Mouse (Mus musculus) intestine, embryonic 16.5 days (tissue): ENCODE results near the gene Dkkl1. TPM values are rescaled to one million over a fixed set of nuclear protein-coding genes. Genes with fewer than 3 reads are reported as not detected.

Experiments used
- ATAC-seq: fragments of 200-750 bp; cut with Nextera tagmentation; 2 replicates; pipeline ENCODE4 v1.8.0; 2017; ENCODE audit warnings: moderate TSS enrichment, moderate library complexity
- H3K27ac ChIP-seq: fragments of 300-500 bp; sonication (generic); 2 replicates; pipeline ENCODE4 v1.5.1; 2014; ENCODE audit warnings: mild to moderate bottlenecking, low read length
- H3K27me3 ChIP-seq: fragments of 300-500 bp; sonication (generic); replicated peaks from 2 replicates; pipeline ENCODE4 v1.6.1; 2014; ENCODE audit warnings: low read length, control low read depth, mixed read lengths; ENCODE audit not compliant: control insufficient read depth, insufficient read depth
- H3K36me3 ChIP-seq: fragments of 300-500 bp; sonication (generic); 2 replicates; pipeline ENCODE4 v1.6.1; 2014; ENCODE audit warnings: low read length, control low read depth; ENCODE audit not compliant: control insufficient read depth, insufficient read depth
- H3K4me1 ChIP-seq: fragments of 300-500 bp; sonication (generic); 2 replicates; pipeline ENCODE4 v1.6.1; 2014; ENCODE audit warnings: low read length, control low read depth, mixed read lengths; ENCODE audit not compliant: control insufficient read depth, insufficient read depth
- H3K4me2 ChIP-seq: fragments of 300-500 bp; sonication (generic); 2 replicates; pipeline ENCODE4 v1.6.1; 2014; ENCODE audit warnings: low read depth, low read length, control low read depth
- H3K4me3 ChIP-seq: fragments of 300-500 bp; sonication (generic); 2 replicates; pipeline ENCODE4 v1.5.1; 2014; ENCODE audit warnings: mild to moderate bottlenecking, low read length
- H3K9ac ChIP-seq: fragments of 300-500 bp; sonication (generic); 2 replicates; pipeline ENCODE4 v1.6.1; 2014; ENCODE audit warnings: low read depth, low read length
- H3K9me3 ChIP-seq: fragments of 300-500 bp; sonication (generic); 2 replicates; pipeline ENCODE4 v1.6.1; 2016; ENCODE audit warnings: low read length, control low read depth; ENCODE audit not compliant: control insufficient read depth
- WGBS: fragments of 180-500 bp; shearing (Covaris S2); extraction: QIAGEN DNeasy Blood & Tissue Kit; methylation state at CpG from one replicate; pipeline ENCODE4 v1.1.7; 2014; 5-methylcytosine and 5-hydroxymethylcytosine counted together
- polyA plus RNA-seq: library from polyadenylated mRNA; unstranded; fragments of >200 nt; fragmentation: Nextera tagmentation; extraction: Ambion mirVana; gene quantifications from 2 replicates; pipeline ENCODE4 v1.2.1, GENCODE M21; 2015

The Dkkl1 gene
- polyA plus RNA-seq, 1 experiment from 2014 or later, result 1.3 TPM

GRCm38 (mm10) chr7:45215673-45216441, 3.9 kb upstream of the Dkkl1 start, which contains the start of gene Tead2:
Gene Tead2, plus strand, starts transcription at chr7:45215753.
- WGBS, result under 1% methylated on average over 53 of the region's 55 CpGs
- Histone ChIP-seq H3K9ac (peak within 1 kb of the TSS; percentile 91), H3K4me2 (peak within 1 kb of the TSS; percentile 85), H3K36me3 (peaks cover 10% of the 10 kb centered on the region), H3K27me3 (peaks cover 15% of the 10 kb centered on the region), H3K9me3 (no peaks in the 10 kb centered on the region), H3K4me3 (peak within 1 kb of the TSS; percentile 76), H3K4me1 (peaks cover 30% of the 10 kb centered on the region), H3K27ac (peak within 1 kb of the TSS; percentile 89)
- ATAC-seq, result peak; percentile 64

GRCm38 (mm10) chr7:45213708-45214107, 1.8 kb upstream of the Dkkl1 start:
- no peak overlapping the region for H3K9ac ChIP-seq
- no peak for ATAC-seq
- WGBS, result 71% methylated on average over 5 of the region's 5 CpGs
- no peak overlapping the region for H3K4me2 ChIP-seq
- no peak overlapping the region for H3K27ac ChIP-seq
- H3K36me3 ChIP-seq, result no peaks in the 10 kb centered on the region
- H3K27me3 ChIP-seq, result peaks cover 21% of the 10 kb centered on the region
- H3K4me1 ChIP-seq, result peaks cover 30% of the 10 kb centered on the region
- H3K4me3 ChIP-seq, result no peak overlapping the region
- H3K9me3 ChIP-seq, result no peaks in the 10 kb centered on the region

GRCm38 (mm10) chr7:45212356-45212755, 409 bp upstream of the Dkkl1 start:
- Histone ChIP-seq H3K4me3 (no peak overlapping the region), H3K27me3 (peaks cover 21% of the 10 kb centered on the region), H3K36me3 (no peaks in the 10 kb centered on the region), H3K4me1 (peaks cover 25% of the 10 kb centered on the region), H3K4me2 (no peak overlapping the region), H3K27ac (no peak overlapping the region), H3K9me3 (no peaks in the 10 kb centered on the region), H3K9ac (no peak overlapping the region)
- no peak for ATAC-seq
- 71% methylated on average over 7 of the region's 7 CpGs for WGBS

- H3K4me2 ChIP-seq, result no peak overlapping the region
- peaks cover 21% of the 10 kb centered on the region for H3K27me3 ChIP-seq
- H3K27ac ChIP-seq, result no peak overlapping the region
- H3K36me3 ChIP-seq, result no peaks in the 10 kb centered on the region
- no peak overlapping the region for H3K4me3 ChIP-seq
- no peaks in the 10 kb centered on the region for H3K9me3 ChIP-seq
- peaks cover 15% of the 10 kb centered on the region for H3K4me1 ChIP-seq
- H3K9ac ChIP-seq, result no peak overlapping the region
- no peak for ATAC-seq
- WGBS, result 55% methylated on average over 10 of the region's 10 CpGs
These were observed 877 bp downstream of the Dkkl1 start for GRCm38 (mm10) chr7:45211070-45211469.

- Histone ChIP-seq H3K9me3 (no peaks in the 10 kb centered on the region), H3K27me3 (peaks cover 24% of the 10 kb centered on the region), H3K4me3 (no peak overlapping the region), H3K4me2 (no peak overlapping the region), H3K9ac (no peak overlapping the region), H3K27ac (no peak overlapping the region), H3K36me3 (no peaks in the 10 kb centered on the region), H3K4me1 (peaks cover 8% of the 10 kb centered on the region)
- ATAC-seq, result no peak
- WGBS, result 76% methylated on average over 6 of the region's 6 CpGs
These were observed 3.7 kb downstream of the Dkkl1 start for GRCm38 (mm10) chr7:45208260-45208659.

DNA sequence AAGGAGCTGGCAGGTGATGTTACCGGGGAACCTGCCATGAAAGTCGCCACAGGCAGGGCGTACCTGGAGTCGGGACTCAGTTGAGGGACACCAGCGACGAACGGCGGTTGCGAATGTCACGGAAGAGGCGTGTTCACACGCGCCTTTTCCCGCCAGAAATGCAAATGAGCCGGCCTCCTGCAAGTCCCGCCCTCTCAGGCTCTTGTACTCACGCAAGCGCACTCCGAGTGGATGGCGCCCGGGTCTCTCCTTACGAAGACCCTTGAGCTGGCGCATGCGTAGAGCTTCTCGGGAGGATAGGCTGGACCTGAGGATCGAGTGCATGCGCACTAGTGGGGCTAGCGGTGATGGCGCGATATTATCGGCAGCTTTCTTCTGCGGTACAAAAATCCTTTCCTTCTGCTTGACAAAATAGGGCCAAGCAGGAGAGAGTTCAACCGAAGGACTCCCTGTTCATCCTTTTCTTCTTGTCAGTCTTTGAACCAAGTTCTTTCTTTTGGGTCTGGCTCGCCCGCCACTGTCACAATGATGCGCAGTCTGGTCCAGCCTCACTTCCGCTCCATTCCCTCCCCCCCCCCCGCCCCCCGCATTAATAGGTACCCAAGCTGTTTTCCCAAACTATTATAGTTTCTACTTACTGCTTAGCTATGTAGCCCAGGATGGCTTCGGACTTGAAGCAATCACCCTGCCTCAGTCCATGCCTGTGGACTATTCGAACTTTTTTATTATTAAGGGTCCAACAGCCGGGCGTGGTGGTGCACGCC, 7.4 kb downstream of the Dkkl1 start, which contains the start of gene Ccdc155:
Gene Ccdc155, minus strand, starts transcription at position 513 of the 764 bp plus-strand sequence.
- WGBS, result 8% methylated on average over 44 of the region's 44 CpGs
- Histone ChIP-seq H3K9me3 (no peaks in the 10 kb centered on the region), H3K4me2 (peak within 1 kb of the TSS; percentile 56), H3K36me3 (no peaks in the 10 kb centered on the region), H3K27me3 (0 out of 2 replicates have a peak, but pooled peaks cover 3% of the 10 kb centered on the region), H3K4me3 (peak within 1 kb of the TSS; percentile 52), H3K9ac (peak within 1 kb of the TSS; percentile 52), H3K27ac (no peak within 1 kb of the TSS), H3K4me1 (no peaks in the 10 kb centered on the region; the same call in 1 of the 2 replicates)
- peak; percentile 96 for ATAC-seq

DNA sequence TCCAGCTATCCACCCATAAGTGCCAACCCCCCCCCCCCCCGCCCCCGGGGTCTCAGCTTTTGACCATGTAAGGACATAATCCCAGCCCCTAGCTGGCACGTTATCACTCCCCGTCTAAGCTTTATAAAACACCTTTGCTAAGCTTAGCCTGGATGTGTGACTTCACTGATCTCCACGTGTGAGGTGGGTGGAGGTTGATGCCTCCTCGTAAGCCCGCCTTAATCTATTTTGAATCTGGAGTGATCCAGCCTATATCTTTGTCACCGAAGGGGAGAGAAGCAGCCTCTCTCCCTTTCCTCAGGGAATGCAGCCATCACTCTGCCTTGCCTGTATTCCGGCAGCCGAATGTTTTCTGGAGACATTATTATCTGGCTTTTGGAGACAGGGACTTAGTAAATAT, 9.3 kb downstream of the Dkkl1 start:
- no peak for ATAC-seq
- no peak overlapping the region for H3K4me3 ChIP-seq
- H3K27ac ChIP-seq, result no peak overlapping the region
- 0 out of 2 replicates have a peak, but pooled peaks cover 3% of the 10 kb centered on the region for H3K27me3 ChIP-seq
- H3K9ac ChIP-seq, result no peak overlapping the region
- 37% methylated on average over 10 of the region's 10 CpGs for WGBS
- H3K4me2 ChIP-seq, result no peak overlapping the region
- no peaks in the 10 kb centered on the region; the same call in 1 of the 2 replicates for H3K4me1 ChIP-seq
- no peaks in the 10 kb centered on the region for H3K9me3 ChIP-seq
- no peaks in the 10 kb centered on the region for H3K36me3 ChIP-seq

GRCm38 (mm10) chr7:45198961-45199360, 13.0 kb downstream of the Dkkl1 start:
- WGBS, result 71% methylated on average over 11 of the region's 11 CpGs
- Histone ChIP-seq H3K4me3 (no peak overlapping the region), H3K4me1 (no peaks in the 10 kb centered on the region), H3K36me3 (no peaks in the 10 kb centered on the region), H3K9ac (no peak overlapping the region), H3K9me3 (no peaks in the 10 kb centered on the region), H3K27me3 (0 out of 2 replicates have a peak, but pooled peaks cover 3% of the 10 kb centered on the region), H3K27ac (no peak overlapping the region), H3K4me2 (no peak overlapping the region)
- no peak for ATAC-seq

DNA sequence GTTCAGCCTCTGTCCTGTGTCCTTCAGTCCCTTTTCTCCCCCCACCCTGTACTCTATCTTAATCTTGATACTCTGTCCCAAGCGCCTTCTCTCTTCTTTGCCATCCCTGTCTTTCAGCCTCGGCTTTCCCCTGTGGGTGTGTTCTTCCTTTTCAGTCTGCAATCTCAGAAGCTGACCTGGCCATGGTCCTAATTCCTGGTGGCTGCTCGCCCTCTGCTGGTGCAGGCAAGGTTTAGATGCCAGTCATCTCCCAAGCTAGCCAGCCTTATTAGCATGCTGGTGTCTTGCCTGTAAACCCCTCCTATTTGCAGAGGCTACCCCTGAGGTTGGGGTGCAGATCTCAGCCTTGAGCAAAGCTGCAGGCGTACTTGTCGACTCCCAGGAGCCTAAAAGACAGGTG, 13.5 kb downstream of the Dkkl1 start:
- 16% methylated on average over 5 of the region's 5 CpGs for WGBS
- no peaks in the 10 kb centered on the region for H3K9me3 ChIP-seq
- H3K4me1 ChIP-seq, result no peaks in the 10 kb centered on the region
- ATAC-seq, result peak; percentile 49; the same call in 1 of the 2 replicates
- H3K36me3 ChIP-seq, result no peaks in the 10 kb centered on the region
- no peak overlapping the region for H3K27ac ChIP-seq
- H3K9ac ChIP-seq, result no peak overlapping the region
- no peak overlapping the region for H3K4me3 ChIP-seq
- H3K27me3 ChIP-seq, result no peaks in the 10 kb centered on the region
- no peak overlapping the region for H3K4me2 ChIP-seq
